Mouse (Mus musculus) embryonic facial prominence, embryonic 14.5 days (tissue): ENCODE data around the gene 4933421I07Rik. TPM values are rescaled to one million over a fixed set of nuclear protein-coding genes. Genes with fewer than 3 reads are reported as not detected.

Source experiments
- ATAC-seq: fragments of 200-750 bp; cut with Nextera tagmentation; 2 replicates; pipeline ENCODE4 v1.8.0; 2017; ENCODE audit warnings: low read depth, moderate number of reproducible peaks, moderate TSS enrichment
- DNase-seq: peaks from one replicate; pipeline ENCODE4 v3.0.0-alpha.2; 2015; ENCODE audit warnings: low spot score
- H3K27ac ChIP-seq: fragments of 300-500 bp; sonication (generic); replicated peaks from 2 replicates; pipeline ENCODE4 v1.5.1; 2014; ENCODE audit warnings: low read depth, mild to moderate bottlenecking, low read length, moderate library complexity
- H3K27me3 ChIP-seq: fragments of 300-500 bp; sonication (generic); replicated peaks from 2 replicates; pipeline ENCODE4 v1.6.1; 2014; ENCODE audit warnings: low read length; ENCODE audit not compliant: control insufficient read depth, insufficient read depth
- H3K36me3 ChIP-seq: fragments of 300-500 bp; sonication (generic); 2 replicates; pipeline ENCODE4 v1.6.1; 2014; ENCODE audit warnings: low read length, mixed read lengths; ENCODE audit not compliant: control insufficient read depth, insufficient read depth
- H3K4me1 ChIP-seq: fragments of 300-500 bp; sonication (generic); 2 replicates; pipeline ENCODE4 v1.6.1; 2014; ENCODE audit warnings: antibody characterized with exemption, low read length; ENCODE audit not compliant: control insufficient read depth, insufficient read depth
- H3K4me2 ChIP-seq: fragments of 300-500 bp; sonication (generic); 2 replicates; pipeline ENCODE4 v1.6.1; 2014; ENCODE audit warnings: low read depth, mild to moderate bottlenecking, low read length, moderate library complexity, mixed read lengths
- H3K4me3 ChIP-seq: fragments of 300-500 bp; sonication (generic); 2 replicates; pipeline ENCODE4 v1.5.1; 2014; ENCODE audit warnings: low read depth, mild to moderate bottlenecking, low read length
- H3K9ac ChIP-seq: fragments of 300-500 bp; sonication (generic); 2 replicates; pipeline ENCODE4 v1.6.1; 2014; ENCODE audit warnings: low read depth, mild to moderate bottlenecking, low read length, moderate library complexity, mixed read lengths
- H3K9me3 ChIP-seq: fragments of 300-500 bp; sonication (generic); 2 replicates; pipeline ENCODE4 v1.6.1; 2016; ENCODE audit warnings: low read length; ENCODE audit not compliant: control insufficient read depth
- WGBS: fragments of 180-500 bp; shearing (Covaris S2); extraction: QIAGEN DNeasy Blood & Tissue Kit; methylation state at CpG from one replicate; pipeline ENCODE4 v1.1.7; 2014; 5-methylcytosine and 5-hydroxymethylcytosine counted together
- polyA plus RNA-seq: library from polyadenylated mRNA; unstranded; fragments of >200 nt; fragmentation: Nextera tagmentation; extraction: Ambion mirVana; gene quantifications from 2 replicates; pipeline ENCODE4 v1.2.1, GENCODE M21; 2014

4933421I07Rik gene
- not detected in 2 replicates for polyA plus RNA-seq

DNA sequence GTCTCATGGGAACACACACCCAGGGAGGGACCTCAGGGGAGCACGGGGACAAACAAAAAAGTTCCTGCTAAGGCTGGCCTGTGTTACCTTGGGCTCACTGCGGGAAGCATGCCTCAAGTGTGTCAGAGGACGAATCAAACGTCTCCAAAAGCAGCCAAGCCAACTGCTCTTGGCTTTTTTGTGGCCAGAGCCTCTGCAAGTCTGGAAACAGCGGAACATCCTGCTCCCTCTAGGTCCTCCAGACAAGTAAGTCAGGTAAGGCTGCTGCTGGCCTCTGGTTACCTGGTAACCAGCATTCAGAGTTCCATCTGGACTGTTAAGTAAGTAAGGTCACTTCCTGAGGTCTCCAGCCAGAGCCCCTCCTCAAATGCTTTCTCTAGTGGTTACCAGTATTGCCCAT, at the start of gene 4933421I07Rik:
TSS of gene 4933421I07Rik (minus strand) at position 271 of the 400 bp plus-strand sequence.
- ATAC-seq (no peak), DNase-seq (no peak)
- Histone ChIP-seq H3K4me1 (no peaks in the 10 kb centered on the region), H3K27ac (no peak within 1 kb of the TSS), H3K9ac (no peak within 1 kb of the TSS), H3K9me3 (peaks cover 15% of the 10 kb centered on the region), H3K27me3 (no peaks in the 10 kb centered on the region), H3K4me2 (no peak within 1 kb of the TSS), H3K4me3 (no peak within 1 kb of the TSS), H3K36me3 (no peaks in the 10 kb centered on the region)
- 69% methylated on average over 5 of the region's 5 CpGs for WGBS

DNA sequence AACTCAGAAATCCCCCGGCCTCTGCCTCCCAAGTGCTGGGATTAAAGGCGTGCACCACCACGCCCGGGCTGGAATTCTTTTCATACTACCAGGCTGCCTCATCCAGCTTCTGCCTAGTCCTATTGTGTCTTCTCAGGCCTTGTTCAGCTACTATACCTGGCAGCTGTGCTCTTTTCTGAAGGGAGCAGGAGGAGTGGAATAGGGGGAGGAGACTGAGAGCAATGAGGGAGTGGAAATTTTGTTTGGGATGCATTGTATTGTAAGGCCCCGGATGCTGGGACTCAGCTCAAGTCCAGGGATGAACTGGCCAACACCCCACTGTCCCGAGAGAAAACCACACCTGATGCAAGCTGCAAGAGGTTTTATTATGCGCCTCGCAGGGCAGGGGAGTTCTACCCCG, 49.4 kb upstream of the 4933421I07Rik start:
- Histone ChIP-seq H3K36me3 (peaks cover 39% of the 10 kb centered on the region; the same call in 1 of the 2 replicates), H3K4me2 (no peak overlapping the region), H3K27ac (no peak overlapping the region), H3K4me1 (no peaks in the 10 kb centered on the region), H3K9me3 (peaks cover 19% of the 10 kb centered on the region; the same call in 1 of the 2 replicates), H3K9ac (no peak overlapping the region), H3K27me3 (no peaks in the 10 kb centered on the region), H3K4me3 (no peak overlapping the region)
- WGBS: 96% methylated on average over 9 of the region's 9 CpGs
- DNase-seq: no peak
- no peak for ATAC-seq

DNA sequence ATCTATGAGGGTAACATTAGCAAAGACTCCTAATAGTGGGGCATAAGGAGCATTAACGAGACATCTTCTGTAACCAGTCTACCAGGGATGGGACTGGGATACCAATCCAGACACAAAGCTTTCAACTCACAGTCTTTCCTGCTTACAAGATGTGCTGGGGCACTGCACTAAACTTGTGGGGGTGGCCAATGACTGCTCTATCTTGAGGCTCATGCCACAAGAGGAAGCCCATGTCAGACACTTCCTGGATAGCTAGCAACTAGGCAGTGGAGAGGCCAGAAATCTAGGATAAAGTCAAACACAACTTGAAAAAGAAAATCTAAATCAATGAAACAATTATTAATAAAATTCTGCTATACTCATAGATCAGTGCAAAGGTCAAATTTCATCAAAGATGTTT, 48.3 kb upstream of the 4933421I07Rik start:
- Histone ChIP-seq H3K9me3 (peaks cover 19% of the 10 kb centered on the region; the same call in 1 of the 2 replicates), H3K27me3 (no peaks in the 10 kb centered on the region)

DNA sequence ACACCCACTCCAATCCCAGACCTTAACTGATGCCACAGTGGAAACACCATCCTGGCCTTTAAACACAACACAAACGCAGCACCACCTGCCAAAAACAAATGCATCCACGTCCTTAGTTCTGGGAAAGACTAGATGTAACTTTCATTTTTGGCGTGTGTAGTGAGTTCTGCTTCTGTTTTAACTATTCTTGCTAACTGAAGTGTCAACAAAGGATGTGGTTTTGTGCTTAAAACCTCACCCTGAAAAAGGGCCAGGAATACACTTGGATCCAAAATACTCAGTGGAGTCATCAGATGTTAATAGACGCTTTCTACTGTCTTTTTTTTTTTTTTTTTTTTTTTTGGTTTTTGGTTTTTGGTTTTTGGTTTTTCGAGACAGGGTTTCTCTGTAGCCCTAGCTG, 42.9 kb upstream of the 4933421I07Rik start:
- ATAC-seq (no peak), DNase-seq (no peak)
- H3K4me2 ChIP-seq: no peak overlapping the region
- no peak overlapping the region for H3K4me3 ChIP-seq
- H3K9me3 ChIP-seq: peaks cover 14% of the 10 kb centered on the region; the same call in 1 of the 2 replicates
- no peak overlapping the region for H3K9ac ChIP-seq
- no peak overlapping the region for H3K27ac ChIP-seq
- no peaks in the 10 kb centered on the region for H3K4me1 ChIP-seq
- peaks cover 38% of the 10 kb centered on the region for H3K36me3 ChIP-seq
- no peaks in the 10 kb centered on the region for H3K27me3 ChIP-seq
- WGBS: 90% methylated on average over 5 of the region's 5 CpGs

More for the DNA sequence above, 48.3 kb upstream of the 4933421I07Rik start:
- H3K4me2 ChIP-seq: no peak overlapping the region
- peaks cover 36% of the 10 kb centered on the region; the same call in 1 of the 2 replicates for H3K36me3 ChIP-seq
- no peak for DNase-seq
- H3K4me1 ChIP-seq: no peaks in the 10 kb centered on the region
- H3K4me3 ChIP-seq: no peak overlapping the region
- ATAC-seq: no peak
- no peak overlapping the region for H3K9ac ChIP-seq
- no peak overlapping the region for H3K27ac ChIP-seq
- 90% methylated on average over 1 of the region's 1 CpGs for WGBS

- H3K27me3 ChIP-seq: no peaks in the 10 kb centered on the region
- no peak overlapping the region for H3K27ac ChIP-seq
- no peak overlapping the region for H3K4me2 ChIP-seq
- H3K4me1 ChIP-seq: no peaks in the 10 kb centered on the region
- no peak for ATAC-seq
- H3K9me3 ChIP-seq: peaks cover 10% of the 10 kb centered on the region; the same call in 1 of the 2 replicates
- H3K4me3 ChIP-seq: no peak overlapping the region
- WGBS: 91% methylated on average over 4 of the region's 4 CpGs
- H3K36me3 ChIP-seq: peaks cover 42% of the 10 kb centered on the region
- DNase-seq: no peak
- no peak overlapping the region for H3K9ac ChIP-seq
Measured at GRCm38 (mm10) chr7:42490358-42490757, 42.4 kb upstream of the 4933421I07Rik start.

DNA sequence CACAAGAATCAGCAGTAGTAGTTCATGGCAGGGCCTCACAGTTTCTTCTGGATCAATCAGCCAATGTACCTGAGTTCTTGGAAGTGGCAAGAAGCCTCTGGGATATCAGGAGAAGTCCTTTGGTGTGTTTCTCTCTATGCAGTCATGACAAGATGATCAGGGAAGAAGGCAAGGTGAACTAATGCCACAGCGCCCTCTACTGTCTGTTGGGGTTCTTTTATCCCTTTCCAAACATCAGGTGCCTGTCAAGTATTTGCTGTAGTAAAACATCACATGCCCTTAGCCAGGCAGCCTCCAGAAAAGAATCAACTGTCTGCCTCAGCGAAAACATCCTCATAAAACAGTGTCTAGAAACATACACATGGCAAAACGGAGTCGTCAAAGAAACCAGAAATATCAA, 6.7 kb upstream of the 4933421I07Rik start:
- H3K4me3 ChIP-seq: no peak overlapping the region
- H3K36me3 ChIP-seq: no peaks in the 10 kb centered on the region
- no peaks in the 10 kb centered on the region for H3K4me1 ChIP-seq
- H3K27ac ChIP-seq: no peak overlapping the region
- ATAC-seq: no peak
- H3K9ac ChIP-seq: no peak overlapping the region
- H3K27me3 ChIP-seq: no peaks in the 10 kb centered on the region
- no peak for DNase-seq
- 0 out of 2 replicates have a peak, but pooled peaks cover 11% of the 10 kb centered on the region for H3K9me3 ChIP-seq
- WGBS: 62% methylated on average over 4 of the region's 4 CpGs
- H3K4me2 ChIP-seq: no peak overlapping the region

DNA sequence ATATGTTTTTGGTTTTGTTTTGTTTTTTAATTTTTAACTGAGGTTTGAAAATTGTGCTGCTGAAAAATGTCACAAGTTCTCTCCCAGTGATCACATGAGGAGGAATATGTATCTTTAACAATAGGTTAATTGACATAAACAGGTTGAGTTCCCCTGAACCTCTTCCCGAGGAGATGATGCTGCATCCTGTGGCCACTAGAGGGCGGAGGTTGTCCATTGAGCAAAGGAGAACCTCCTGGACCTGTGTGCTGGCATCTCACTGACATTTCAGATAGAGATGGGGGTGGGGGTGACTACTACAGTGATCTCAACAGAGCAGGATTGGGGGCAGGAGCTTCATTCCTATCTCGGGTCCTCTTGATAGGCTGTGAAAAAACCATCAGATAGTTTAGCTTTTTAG, 2.7 kb upstream of the 4933421I07Rik start:
- peaks cover 23% of the 10 kb centered on the region for H3K9me3 ChIP-seq
- H3K36me3 ChIP-seq: no peaks in the 10 kb centered on the region
- no peak overlapping the region for H3K4me3 ChIP-seq
- no peak for DNase-seq
- no peaks in the 10 kb centered on the region for H3K27me3 ChIP-seq
- no peak for ATAC-seq
- H3K4me1 ChIP-seq: no peaks in the 10 kb centered on the region
- H3K27ac ChIP-seq: no peak overlapping the region
- H3K9ac ChIP-seq: no peak overlapping the region
- no peak overlapping the region for H3K4me2 ChIP-seq
- 40% methylated on average over 3 of the region's 3 CpGs for WGBS

GRCm38 (mm10) chr7:42447352-42447751, 568 bp downstream of the 4933421I07Rik start:
- no peak overlapping the region for H3K4me2 ChIP-seq
- peaks cover 15% of the 10 kb centered on the region for H3K9me3 ChIP-seq
- no peak for DNase-seq
- no peak overlapping the region for H3K4me3 ChIP-seq
- no peak overlapping the region for H3K27ac ChIP-seq
- no peaks in the 10 kb centered on the region for H3K36me3 ChIP-seq
- no peak overlapping the region for H3K9ac ChIP-seq
- ATAC-seq: no peak
- H3K4me1 ChIP-seq: no peaks in the 10 kb centered on the region
- H3K27me3 ChIP-seq: no peaks in the 10 kb centered on the region
- WGBS: 86% methylated on average over 9 of the region's 9 CpGs
